Mouse (Mus musculus) adrenal gland, postnatal 10 days (tissue): ENCODE measurements around the gene 9430097D07Rik. TPM values are rescaled to one million over a fixed set of nuclear protein-coding genes. Genes with fewer than 3 reads are reported as not detected.

Experiments used
- DNase-seq: peaks from one replicate; pipeline ENCODE4 v3.0.0; 2021; ENCODE audit warnings: mixed read lengths
- total RNA-seq, 2 experiments: library from RNA; stranded (reverse); gene quantifications; 2 replicates each; pipeline ENCODE4 v1.2.3; 2021

Gene 9430097D07Rik
- total RNA-seq, 2 experiments from 2014 or later = not detected

GRCm38 (mm10) chr2:32597248-32597647 is 21.8 kb upstream of the 9430097D07Rik start:
- no peak for DNase-seq

GRCm38 (mm10) chr2:32596725-32597124 is 21.2 kb upstream of the 9430097D07Rik start:
- peak; percentile 55 for DNase-seq

- no peak for DNase-seq
Measured at GRCm38 (mm10) chr2:32591249-32591648, 15.8 kb upstream of the 9430097D07Rik start.

- DNase-seq = peak; percentile 47
Measured at GRCm38 (mm10) chr2:32590224-32590623, 14.7 kb upstream of the 9430097D07Rik start.

- peak; percentile 65 for DNase-seq
Measured at GRCm38 (mm10) chr2:32589213-32589795, 13.8 kb upstream of the 9430097D07Rik start.

GRCm38 (mm10) chr2:32587731-32588321 is 12.3 kb upstream of the 9430097D07Rik start:
- DNase-seq = no peak

GRCm38 (mm10) chr2:32586871-32587351 is 11.4 kb upstream of the 9430097D07Rik start, which contains the start of gene St6galnac4:
St6galnac4 (plus strand) TSS chr2:32587095.
- DNase-seq = peak; percentile 95

GRCm38 (mm10) chr2:32585149-32585714 is 9.7 kb upstream of the 9430097D07Rik start:
- DNase-seq = no peak

GRCm38 (mm10) chr2:32582830-32583799 is 7.6 kb upstream of the 9430097D07Rik start:
- peak; percentile 84 for DNase-seq

- peak; percentile 65 for DNase-seq
Measured at GRCm38 (mm10) chr2:32581450-32582095, 6.1 kb upstream of the 9430097D07Rik start.

- peak; percentile 68 for DNase-seq
Measured at GRCm38 (mm10) chr2:32578146-32579046, 2.9 kb upstream of the 9430097D07Rik start.

- DNase-seq = no peak
Measured at GRCm38 (mm10) chr2:32576532-32576931, 1.0 kb upstream of the 9430097D07Rik start.

GRCm38 (mm10) chr2:32574901-32575585 is 441 bp downstream of the 9430097D07Rik start:
- peak; percentile 64 for DNase-seq

GRCm38 (mm10) chr2:32574497-32574896 is 987 bp downstream of the 9430097D07Rik start, which contains the start of gene Pip5kl1:
Pip5kl1 (plus strand) TSS chr2:32574797.
- DNase-seq = no peak

- DNase-seq = no peak
Measured at GRCm38 (mm10) chr2:32572196-32572595, 3.3 kb downstream of the 9430097D07Rik start.

GRCm38 (mm10) chr2:32570698-32571494 is 4.6 kb downstream of the 9430097D07Rik start, which contains the start of gene Dpm2:
Dpm2 (plus strand) TSS chr2:32570858.
- DNase-seq = peak; percentile 93

- no peak for DNase-seq
Measured at GRCm38 (mm10) chr2:32568941-32569340, 6.5 kb downstream of the 9430097D07Rik start.

- DNase-seq = peak; percentile 63
Measured at GRCm38 (mm10) chr2:32568149-32568548, 7.3 kb downstream of the 9430097D07Rik start.

GRCm38 (mm10) chr2:32566536-32567063 is 8.9 kb downstream of the 9430097D07Rik start:
- DNase-seq = peak; percentile 78
